ENCODE assay signal across 8 mouse cellular contexts in genomic region chr10:84060492-84061218, GRCm38 (mm10).
DNase-seq lines count a peak whose midpoint lies in the region; ATAC-seq and TF ChIP-seq lines count a peak whose summit lies in the region.

No protein-coding gene starts in this region.

- peaks cover 10% of the 10 kb centered on the region; the same call in 1 of the 2 replicates for H3K4me1 ChIP-seq in liver, embryonic 12.5 days
- peaks cover 22% of the 10 kb centered on the region for H3K4me1 ChIP-seq in embryonic fibroblast, embryonic 13.5 days (ENCODE audit: control insufficient read depth, insufficient read depth, low read length)
- peaks cover 27% of the 10 kb centered on the region for H3K4me1 ChIP-seq in heart, embryonic 10.5 days
- peaks cover 5% of the 10 kb centered on the region; the same call in 1 of the 2 replicates for H3K4me1 ChIP-seq in kidney, embryonic 14.5 days (ENCODE audit: control insufficient read depth, insufficient read depth, low read length)
- H3K4me1 ChIP-seq in midbrain, embryonic 10.5 days = peaks cover 44% of the 10 kb centered on the region
- peaks cover 11% of the 10 kb centered on the region; the same call in 1 of the 2 replicates for H3K4me1 ChIP-seq in stomach, embryonic 15.5 days

- WGBS in liver, embryonic 12.5 days (ENCODE audit: insufficient replicate concordance) = 14% methylated on average over 7 of the region's 7 CpGs
- WGBS in heart, embryonic 10.5 days = 13% methylated on average over 7 of the region's 7 CpGs
- WGBS in kidney, embryonic 14.5 days = 28% methylated on average over 7 of the region's 7 CpGs
- 14% methylated on average over 7 of the region's 7 CpGs for WGBS in midbrain, embryonic 10.5 days
- WGBS in stomach, embryonic 15.5 days = 19% methylated on average over 7 of the region's 7 CpGs

- no peak overlapping the region for H3K4me2 ChIP-seq in liver, embryonic 12.5 days
- H3K4me2 ChIP-seq in kidney, embryonic 14.5 days (replicated peaks; ENCODE audit: low read depth, low read length) = no peak overlapping the region
- no peak overlapping the region for H3K4me2 ChIP-seq in stomach, embryonic 15.5 days

- H3K27ac ChIP-seq in liver, embryonic 12.5 days = no peak overlapping the region
- 0 out of 2 replicates have a peak overlapping the region, but pooled peaks have one; percentile 3 for H3K27ac ChIP-seq in embryonic fibroblast, embryonic 13.5 days (ENCODE audit: insufficient read depth, low read length)
- peak overlapping the region; percentile 74; the same call in 1 of the 2 replicates for H3K27ac ChIP-seq in heart, embryonic 10.5 days
- H3K27ac ChIP-seq in kidney, embryonic 14.5 days (ENCODE audit: low read depth, low read length) = no peak overlapping the region
- peak overlapping the region; percentile 84 for H3K27ac ChIP-seq in midbrain, embryonic 10.5 days (replicated peaks)
- no peak overlapping the region for H3K27ac ChIP-seq in stomach, embryonic 15.5 days

- intact Hi-C loops in left cerebral cortex, postnatal 4 days (cut with DNase I) = no loop called here

- H3K36me3 ChIP-seq in liver, embryonic 12.5 days = no peaks in the 10 kb centered on the region
- no peaks in the 10 kb centered on the region for H3K36me3 ChIP-seq in heart, embryonic 10.5 days
- H3K36me3 ChIP-seq in kidney, embryonic 14.5 days (ENCODE audit: control insufficient read depth, insufficient read depth, low read length) = no peaks in the 10 kb centered on the region
- no peaks in the 10 kb centered on the region for H3K36me3 ChIP-seq in midbrain, embryonic 10.5 days
- no peaks in the 10 kb centered on the region for H3K36me3 ChIP-seq in stomach, embryonic 15.5 days

- ATAC-seq in liver, embryonic 12.5 days = no peak
- peak; percentile 57; the same call in 1 of the 2 replicates for ATAC-seq in kidney, embryonic 14.5 days (ENCODE audit: low FRiP score, low TSS enrichment)
- peak; percentile 66; the same call in 1 of the 2 replicates for ATAC-seq in stomach, embryonic 15.5 days (ENCODE audit: insufficient read depth, low FRiP score, low read depth)

- TF ChIP-seq POLR2A in embryonic fibroblast, embryonic 13.5 days (IDR thresholded peaks at IDR 0.05; ENCODE audit: low read depth, low read length) = no peak

- no peaks in the 10 kb centered on the region for H3K27me3 ChIP-seq in liver, embryonic 12.5 days (replicated peaks)
- H3K27me3 ChIP-seq in heart, embryonic 10.5 days (ENCODE audit: insufficient read depth, poor library complexity, severe bottlenecking) = no peaks in the 10 kb centered on the region
- H3K27me3 ChIP-seq in kidney, embryonic 14.5 days (ENCODE audit: control insufficient read depth, insufficient read depth, low read length) = no peaks in the 10 kb centered on the region
- H3K27me3 ChIP-seq in midbrain, embryonic 10.5 days (ENCODE audit: low read depth, poor library complexity, severe bottlenecking) = no peaks in the 10 kb centered on the region
- H3K27me3 ChIP-seq in stomach, embryonic 15.5 days (replicated peaks) = no peaks in the 10 kb centered on the region

- TF ChIP-seq CTCF in embryonic fibroblast, embryonic 13.5 days (IDR thresholded peaks at IDR 0.05; ENCODE audit: borderline replicate concordance, insufficient read depth, low read length) = no peak

- DNase-seq in liver = peak; percentile 33
- DNase-seq in heart, embryonic 10.5 days (ENCODE audit: low spot score) = peak; percentile 85
- peak; percentile 92 for DNase-seq in left cerebral cortex, postnatal 4 days
- peak; percentile 51 for DNase-seq in midbrain, embryonic 10.5 days (ENCODE audit: low spot score)

- no peaks in the 10 kb centered on the region for H3K9me3 ChIP-seq in liver, embryonic 12.5 days (replicated peaks)
- no peaks in the 10 kb centered on the region for H3K9me3 ChIP-seq in heart, embryonic 10.5 days
- H3K9me3 ChIP-seq in kidney, embryonic 14.5 days (ENCODE audit: control insufficient read depth, low read length) = no peaks in the 10 kb centered on the region
- no peaks in the 10 kb centered on the region for H3K9me3 ChIP-seq in midbrain, embryonic 10.5 days (replicated peaks)
- H3K9me3 ChIP-seq in stomach, embryonic 15.5 days = no peaks in the 10 kb centered on the region

- no peak overlapping the region for H3K9ac ChIP-seq in liver, embryonic 12.5 days
- H3K9ac ChIP-seq in kidney, embryonic 14.5 days (ENCODE audit: low read depth, low read length) = no peak overlapping the region
- H3K9ac ChIP-seq in stomach, embryonic 15.5 days = no peak overlapping the region

- no peak overlapping the region for H3K4me3 ChIP-seq in liver, embryonic 12.5 days
- no peak overlapping the region for H3K4me3 ChIP-seq in embryonic fibroblast, embryonic 13.5 days (ENCODE audit: insufficient read depth, low read length)
- no peak overlapping the region for H3K4me3 ChIP-seq in heart, embryonic 10.5 days
- H3K4me3 ChIP-seq in kidney, embryonic 14.5 days (ENCODE audit: low read length) = no peak overlapping the region
- no peak overlapping the region for H3K4me3 ChIP-seq in midbrain, embryonic 10.5 days
- H3K4me3 ChIP-seq in stomach, embryonic 15.5 days (replicated peaks) = no peak overlapping the region

Comparison
In these comparisons a context has a peak if more than half of its experiments do, and no peak if none do; other contexts are left out.
1. DNase-seq: peak in every context shown above with its lines; median percentile 92 in left cerebral cortex, postnatal 4 days; 85 in heart, embryonic 10.5 days; 51 in midbrain, embryonic 10.5 days; 33 in liver.
2. H3K27ac ChIP-seq: peak in embryonic fibroblast, embryonic 13.5 days (single experiment), heart, embryonic 10.5 days (single experiment) and midbrain, embryonic 10.5 days (single experiment); none in liver, embryonic 12.5 days (single experiment), kidney, embryonic 14.5 days (single experiment) and stomach, embryonic 15.5 days (single experiment).